Mouse (Mus musculus): Measurements from ENCODE around the gene Adgrl2. TPM values are rescaled to one million over a fixed set of nuclear protein-coding genes. Genes with fewer than 3 reads are reported as not detected.

The Adgrl2 gene
- polyA plus RNA-seq, 1 experiment from 2014 or later = 86.7 TPM

GRCm38 (mm10) chr3:148872563-148872962 lies 117.8 kb downstream of the Adgrl2 start:
- 46% methylated on average over 5 of the region's 5 CpGs for whole genome bisulfite sequencing
- 0 out of 2 replicates have a peak, but pooled peaks cover 4% of the 10 kb centered on the region for H3K4me1 ChIP-seq
- ATAC-seq (ENCODE audit: insufficient number of reproducible peaks, low FRiP score, low TSS enrichment, low read depth) = no peak
- H3K27ac ChIP-seq (replicated peaks) = no peak overlapping the region
- no peaks in the 10 kb centered on the region for H3K9me3 ChIP-seq (replicated peaks)
- no peaks in the 10 kb centered on the region for H3K27me3 ChIP-seq
- no peak overlapping the region for H3K4me2 ChIP-seq (replicated peaks)
- no peak overlapping the region for H3K9ac ChIP-seq
- no peak overlapping the region for H3K4me3 ChIP-seq (replicated peaks)
- no peaks in the 10 kb centered on the region for H3K36me3 ChIP-seq

- WGBS = 58% methylated on average over 5 of the region's 5 CpGs
These were observed 118.4 kb downstream of the Adgrl2 start for GRCm38 (mm10) chr3:148871792-148872464.

GRCm38 (mm10) chr3:148867618-148868017 lies 122.7 kb downstream of the Adgrl2 start:
- H3K9ac ChIP-seq = no peak overlapping the region
- no peaks in the 10 kb centered on the region for H3K9me3 ChIP-seq (replicated peaks)
- no peaks in the 10 kb centered on the region for H3K27me3 ChIP-seq
- H3K4me3 ChIP-seq (replicated peaks) = no peak overlapping the region
- H3K4me2 ChIP-seq (replicated peaks) = no peak overlapping the region
- H3K4me1 ChIP-seq = 0 out of 2 replicates have a peak, but pooled peaks cover 6% of the 10 kb centered on the region
- ATAC-seq (ENCODE audit: insufficient number of reproducible peaks, low FRiP score, low TSS enrichment, low read depth) = no peak
- no peak overlapping the region for H3K27ac ChIP-seq (replicated peaks)
- H3K36me3 ChIP-seq = peaks cover 9% of the 10 kb centered on the region
- 45% methylated on average over 8 of the region's 8 CpGs for WGBS

More at GRCm38 (mm10) chr3:148871792-148872464, 118.4 kb downstream of the Adgrl2 start:
- Histone ChIP-seq H3K36me3 (no peaks in the 10 kb centered on the region), H3K27ac (replicated peaks) (no peak overlapping the region), H3K4me3 (replicated peaks) (no peak overlapping the region), H3K27me3 (no peaks in the 10 kb centered on the region), H3K9me3 (replicated peaks) (no peaks in the 10 kb centered on the region), H3K4me1 (0 out of 2 replicates have a peak, but pooled peaks cover 6% of the 10 kb centered on the region), H3K9ac (no peak overlapping the region), H3K4me2 (replicated peaks) (no peak overlapping the region)
- ATAC-seq (ENCODE audit: insufficient number of reproducible peaks, low FRiP score, low TSS enrichment, low read depth) = no peak

- Histone ChIP-seq H3K4me2 (replicated peaks) (no peak overlapping the region), H3K9ac (no peak overlapping the region), H3K36me3 (peaks cover 9% of the 10 kb centered on the region), H3K27me3 (no peaks in the 10 kb centered on the region), H3K4me3 (replicated peaks) (no peak overlapping the region), H3K27ac (replicated peaks) (no peak overlapping the region), H3K4me1 (0 out of 2 replicates have a peak, but pooled peaks cover 6% of the 10 kb centered on the region), H3K9me3 (replicated peaks) (no peaks in the 10 kb centered on the region)
- ATAC-seq (ENCODE audit: insufficient number of reproducible peaks, low FRiP score, low TSS enrichment, low read depth) = no peak
- WGBS = 63% methylated on average over 5 of the region's 5 CpGs
These were observed 123.7 kb downstream of the Adgrl2 start for GRCm38 (mm10) chr3:148866633-148867032.

GRCm38 (mm10) chr3:148866053-148866452 lies 124.3 kb downstream of the Adgrl2 start:
- WGBS = 66% methylated on average over 7 of the region's 7 CpGs
- Histone ChIP-seq H3K36me3 (peaks cover 9% of the 10 kb centered on the region), H3K4me2 (replicated peaks) (no peak overlapping the region), H3K9ac (no peak overlapping the region), H3K27me3 (no peaks in the 10 kb centered on the region), H3K4me1 (0 out of 2 replicates have a peak, but pooled peaks cover 6% of the 10 kb centered on the region), H3K27ac (replicated peaks) (no peak overlapping the region), H3K9me3 (replicated peaks) (no peaks in the 10 kb centered on the region), H3K4me3 (replicated peaks) (no peak overlapping the region)
- ATAC-seq (ENCODE audit: insufficient number of reproducible peaks, low FRiP score, low TSS enrichment, low read depth) = no peak

GRCm38 (mm10) chr3:148865234-148865633 lies 125.1 kb downstream of the Adgrl2 start:
- Histone ChIP-seq H3K4me3 (replicated peaks) (no peak overlapping the region), H3K4me2 (replicated peaks) (no peak overlapping the region), H3K4me1 (0 out of 2 replicates have a peak, but pooled peaks cover 6% of the 10 kb centered on the region), H3K36me3 (peaks cover 9% of the 10 kb centered on the region), H3K9ac (no peak overlapping the region), H3K9me3 (replicated peaks) (no peaks in the 10 kb centered on the region), H3K27ac (replicated peaks) (no peak overlapping the region), H3K27me3 (no peaks in the 10 kb centered on the region)
- ATAC-seq (ENCODE audit: insufficient number of reproducible peaks, low FRiP score, low TSS enrichment, low read depth) = no peak
- WGBS = 71% methylated on average over 7 of the region's 7 CpGs

- Histone ChIP-seq H3K36me3 (peaks cover 24% of the 10 kb centered on the region), H3K4me3 (replicated peaks) (no peak overlapping the region), H3K4me2 (replicated peaks) (no peak overlapping the region), H3K27ac (replicated peaks) (no peak overlapping the region), H3K9ac (no peak overlapping the region), H3K4me1 (no peaks in the 10 kb centered on the region), H3K27me3 (no peaks in the 10 kb centered on the region), H3K9me3 (replicated peaks) (no peaks in the 10 kb centered on the region)
- 57% methylated on average over 7 of the region's 7 CpGs for WGBS
- no peak for ATAC-seq (ENCODE audit: insufficient number of reproducible peaks, low FRiP score, low TSS enrichment, low read depth)
These were observed 128.5 kb downstream of the Adgrl2 start for GRCm38 (mm10) chr3:148861860-148862259.

- WGBS = 34% methylated on average over 12 of the region's 12 CpGs
- no peak for ATAC-seq (ENCODE audit: insufficient number of reproducible peaks, low FRiP score, low TSS enrichment, low read depth)
- peaks cover 34% of the 10 kb centered on the region for H3K36me3 ChIP-seq
These were observed 135.9 kb downstream of the Adgrl2 start for GRCm38 (mm10) chr3:148854306-148854910.

GRCm38 (mm10) chr3:148853372-148853771 lies 137.0 kb downstream of the Adgrl2 start:
- H3K36me3 ChIP-seq = peaks cover 35% of the 10 kb centered on the region
- no peak overlapping the region for H3K9ac ChIP-seq
- H3K4me1 ChIP-seq = peaks cover 19% of the 10 kb centered on the region; the same call in 1 of the 2 replicates
- H3K4me2 ChIP-seq (replicated peaks) = no peak overlapping the region
- no peak overlapping the region for H3K27ac ChIP-seq (replicated peaks)
- no peak for ATAC-seq (ENCODE audit: insufficient number of reproducible peaks, low FRiP score, low TSS enrichment, low read depth)
- H3K4me3 ChIP-seq (replicated peaks) = no peak overlapping the region
- H3K9me3 ChIP-seq (replicated peaks) = no peaks in the 10 kb centered on the region
- 35% methylated on average over 8 of the region's 8 CpGs for WGBS
- H3K27me3 ChIP-seq = no peaks in the 10 kb centered on the region

More at GRCm38 (mm10) chr3:148854306-148854910, 135.9 kb downstream of the Adgrl2 start:
- no peak overlapping the region for H3K4me3 ChIP-seq (replicated peaks)
- H3K27ac ChIP-seq (replicated peaks) = no peak overlapping the region
- no peaks in the 10 kb centered on the region for H3K27me3 ChIP-seq
- no peak overlapping the region for H3K9ac ChIP-seq
- no peak overlapping the region for H3K4me2 ChIP-seq (replicated peaks)
- H3K9me3 ChIP-seq (replicated peaks) = no peaks in the 10 kb centered on the region
- H3K4me1 ChIP-seq = peaks cover 19% of the 10 kb centered on the region; the same call in 1 of the 2 replicates

- H3K9me3 ChIP-seq (replicated peaks) = no peaks in the 10 kb centered on the region
- ATAC-seq (ENCODE audit: insufficient number of reproducible peaks, low FRiP score, low TSS enrichment, low read depth) = no peak
- H3K4me3 ChIP-seq (replicated peaks) = no peak overlapping the region
- H3K9ac ChIP-seq = no peak overlapping the region
- H3K27ac ChIP-seq (replicated peaks) = 0 out of 2 replicates have a peak overlapping the region, but pooled peaks have one; percentile 17
- whole genome bisulfite sequencing = 49% methylated on average over 12 of the region's 12 CpGs
- H3K36me3 ChIP-seq = peaks cover 35% of the 10 kb centered on the region
- no peak overlapping the region for H3K4me2 ChIP-seq (replicated peaks)
- H3K4me1 ChIP-seq = peaks cover 19% of the 10 kb centered on the region; the same call in 1 of the 2 replicates
- H3K27me3 ChIP-seq = no peaks in the 10 kb centered on the region
These were observed 137.8 kb downstream of the Adgrl2 start for GRCm38 (mm10) chr3:148852556-148852955.

GRCm38 (mm10) chr3:148850821-148851220 lies 139.5 kb downstream of the Adgrl2 start:
- no peak for ATAC-seq (ENCODE audit: insufficient number of reproducible peaks, low FRiP score, low TSS enrichment, low read depth)
- Histone ChIP-seq H3K9ac (no peak overlapping the region), H3K27me3 (no peaks in the 10 kb centered on the region), H3K9me3 (replicated peaks) (no peaks in the 10 kb centered on the region), H3K4me3 (replicated peaks) (no peak overlapping the region), H3K27ac (replicated peaks) (no peak overlapping the region), H3K36me3 (peaks cover 47% of the 10 kb centered on the region), H3K4me2 (replicated peaks) (no peak overlapping the region), H3K4me1 (peaks cover 19% of the 10 kb centered on the region; the same call in 1 of the 2 replicates)
- WGBS = 78% methylated on average over 4 of the region's 4 CpGs
